Mouse (Mus musculus) liver, embryonic 16.5 days (tissue): ENCODE measurements around the gene Bcl7b. TPM values are rescaled to one million over a fixed set of nuclear protein-coding genes. Genes with fewer than 3 reads are reported as not detected.

Source experiments
- ATAC-seq: fragments of 200-750 bp; cut with Nextera tagmentation; 2 replicates; pipeline ENCODE4 v1.8.0; 2017; ENCODE audit warnings: low read depth, mild to moderate bottlenecking, moderate number of reproducible peaks, moderate library complexity
- H3K27ac ChIP-seq: fragments of 300-500 bp; sonication (generic); 2 replicates; pipeline ENCODE4 v1.5.1; 2014; ENCODE audit warnings: mild to moderate bottlenecking, low read length
- H3K27me3 ChIP-seq: fragments of 300-500 bp; sonication (generic); 2 replicates; pipeline ENCODE4 v1.6.1; 2014; ENCODE audit warnings: low read depth, low read length, mixed read lengths; ENCODE audit not compliant: control insufficient read depth, insufficient read depth
- H3K36me3 ChIP-seq: fragments of 300-500 bp; sonication (generic); 2 replicates; pipeline ENCODE4 v1.6.1; 2014; ENCODE audit warnings: mild to moderate bottlenecking; ENCODE audit not compliant: control insufficient read depth, insufficient read depth
- H3K4me1 ChIP-seq: fragments of 300-500 bp; sonication (generic); 2 replicates; pipeline ENCODE4 v1.6.1; 2014; ENCODE audit warnings: low read depth, low read length, mixed read lengths; ENCODE audit not compliant: control insufficient read depth
- H3K4me2 ChIP-seq: fragments of 300-500 bp; sonication (generic); 2 replicates; pipeline ENCODE4 v1.6.1; 2014; ENCODE audit warnings: low read depth, low read length, mixed read lengths
- H3K4me3 ChIP-seq: fragments of 300-500 bp; sonication (generic); 2 replicates; pipeline ENCODE4 v1.5.1; 2014; ENCODE audit warnings: low read depth, mild to moderate bottlenecking, low read length
- H3K9ac ChIP-seq: fragments of 300-500 bp; sonication (generic); 2 replicates; pipeline ENCODE4 v1.6.1; 2014; ENCODE audit warnings: low read depth, low read length
- H3K9me3 ChIP-seq: fragments of 300-500 bp; sonication (generic); replicated peaks from 2 replicates; pipeline ENCODE4 v1.6.1; 2016; ENCODE audit warnings: low read length; ENCODE audit not compliant: control insufficient read depth
- WGBS: fragments of 180-500 bp; shearing (Covaris S2); extraction: QIAGEN DNeasy Blood & Tissue Kit; methylation state at CpG from one replicate; pipeline ENCODE4 v1.1.7; 2014; ENCODE audit not compliant: insufficient replicate concordance; 5-methylcytosine and 5-hydroxymethylcytosine counted together
- polyA plus RNA-seq: library from polyadenylated mRNA; unstranded; fragments of >200 nt; fragmentation: Nextera tagmentation; extraction: Ambion mirVana; gene quantifications from 2 replicates; pipeline ENCODE4 v1.2.1, GENCODE M21; 2015

Gene Bcl7b
- polyA plus RNA-seq = 24.8 and 25.8 TPM in 2 replicates

DNA sequence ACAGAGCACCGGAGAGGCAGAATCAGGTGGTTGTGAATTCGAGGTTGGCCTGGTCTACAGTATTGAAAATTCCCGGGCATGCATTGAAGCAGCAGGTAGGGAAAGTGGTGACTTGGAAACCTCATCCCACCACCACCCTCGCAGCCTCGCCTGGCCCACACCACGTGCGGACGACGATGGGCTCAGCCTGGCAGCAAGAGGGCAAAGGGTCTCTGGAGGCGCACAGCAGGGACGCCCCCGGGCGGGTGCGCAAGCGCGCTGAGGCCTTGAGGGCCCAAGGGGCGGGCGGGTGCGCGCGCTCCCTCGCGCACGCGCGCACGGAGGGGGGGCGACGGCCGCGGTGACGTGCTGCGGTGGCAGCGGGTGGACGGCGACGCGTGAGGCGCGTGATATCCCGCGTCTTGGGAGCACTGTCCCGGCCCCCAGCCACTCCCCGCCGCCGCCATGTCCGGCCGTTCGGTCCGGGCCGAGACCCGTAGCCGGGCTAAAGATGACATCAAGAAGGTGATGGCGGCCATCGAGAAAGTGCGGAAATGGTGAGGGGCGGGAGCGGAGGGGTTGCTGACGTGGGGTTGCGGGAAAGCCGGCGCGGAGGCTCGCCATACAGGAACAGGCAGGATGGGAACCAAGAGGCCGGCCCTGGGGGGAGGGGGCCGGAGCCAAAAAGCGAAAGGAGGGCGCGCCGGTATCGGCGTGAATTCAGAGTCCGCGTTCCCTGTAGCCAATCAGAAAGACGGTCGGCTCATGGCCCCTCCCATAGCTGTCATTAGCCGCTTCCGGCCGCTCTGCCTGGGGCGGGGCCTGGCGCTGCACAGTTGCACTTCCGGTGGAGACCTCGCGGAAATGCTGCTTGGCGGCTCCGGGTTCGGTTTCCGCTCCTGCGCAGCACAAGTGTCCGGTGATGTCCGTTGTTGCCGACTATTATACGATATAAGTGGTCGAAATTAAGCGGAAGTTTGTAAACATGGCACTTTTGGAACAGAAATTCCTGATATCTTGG lies at the start of gene Bcl7b:
Gene Bcl7b, plus strand, starts transcription at position 221 of the 1,000 bp plus-strand sequence.
- peak; percentile 98 for ATAC-seq
- Histone ChIP-seq H3K4me3 (peak within 1 kb of the TSS; percentile 91), H3K36me3 (peaks cover 11% of the 10 kb centered on the region), H3K9ac (peak within 1 kb of the TSS; percentile 95), H3K4me2 (peak within 1 kb of the TSS; percentile 93), H3K4me1 (peaks cover 21% of the 10 kb centered on the region), H3K9me3 (no peaks in the 10 kb centered on the region), H3K27ac (peak within 1 kb of the TSS; percentile 95), H3K27me3 (no peaks in the 10 kb centered on the region)
- 1% methylated on average over 86 of the region's 95 CpGs for WGBS

GRCm38 (mm10) chr5:135118589-135119081 lies 49.4 kb upstream of the Bcl7b start:
- WGBS = 9% methylated on average over 6 of the region's 6 CpGs
- H3K4me3 ChIP-seq = no peak overlapping the region
- H3K9me3 ChIP-seq = no peaks in the 10 kb centered on the region

DNA sequence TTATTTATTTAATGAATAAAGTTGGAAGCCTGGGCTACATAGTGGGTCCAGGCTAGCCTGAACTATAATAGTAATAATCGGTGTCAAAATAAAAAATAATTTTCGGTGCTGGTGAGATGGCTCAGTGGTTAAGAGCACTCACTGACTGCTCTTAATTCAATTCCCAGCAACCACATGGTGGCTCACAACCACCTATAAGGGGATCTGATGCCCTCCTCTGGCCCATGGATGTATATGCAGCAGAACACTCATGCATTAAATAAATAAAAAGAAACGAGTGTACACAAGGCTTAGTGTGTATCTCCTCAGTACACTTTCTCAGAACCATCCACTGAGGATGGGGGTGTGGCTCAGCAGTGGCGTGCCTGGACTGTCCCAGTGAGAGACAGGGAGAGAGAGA lies 47.3 kb upstream of the Bcl7b start:
- Histone ChIP-seq H3K36me3 (no peaks in the 10 kb centered on the region), H3K27me3 (peaks cover 8% of the 10 kb centered on the region), H3K9me3 (no peaks in the 10 kb centered on the region), H3K27ac (no peak overlapping the region), H3K4me1 (peaks cover 6% of the 10 kb centered on the region), H3K4me3 (no peak overlapping the region), H3K9ac (no peak overlapping the region), H3K4me2 (no peak overlapping the region)
- ATAC-seq = no peak
- 46% methylated on average over 4 of the region's 4 CpGs for WGBS

More at GRCm38 (mm10) chr5:135118589-135119081, 49.4 kb upstream of the Bcl7b start:
- H3K9ac ChIP-seq = no peak overlapping the region
- no peaks in the 10 kb centered on the region for H3K36me3 ChIP-seq
- peak; percentile 74 for ATAC-seq
- H3K4me1 ChIP-seq = peaks cover 6% of the 10 kb centered on the region
- no peak overlapping the region for H3K27ac ChIP-seq
- H3K4me2 ChIP-seq = no peak overlapping the region
- H3K27me3 ChIP-seq = peaks cover 8% of the 10 kb centered on the region

DNA sequence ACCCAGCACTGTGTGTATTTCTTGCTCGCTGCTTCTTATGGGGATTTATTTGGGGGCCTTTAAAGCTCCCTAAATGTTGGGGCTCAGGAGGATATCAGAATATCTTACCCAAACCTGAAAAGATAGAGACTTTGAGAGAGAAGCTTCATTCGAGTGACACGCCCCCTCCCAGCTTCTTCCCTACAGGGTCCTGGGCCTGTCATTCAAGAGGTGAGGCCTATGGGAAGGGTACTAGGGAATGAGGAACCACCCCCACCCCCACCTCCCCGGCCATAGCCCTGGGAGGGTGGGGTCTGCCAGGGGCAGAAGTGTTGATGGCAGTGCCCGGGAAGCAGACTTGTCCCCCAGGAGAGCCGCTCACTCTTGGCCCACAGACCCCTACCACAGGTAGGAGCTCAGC lies 42.0 kb upstream of the Bcl7b start:
- WGBS = 57% methylated on average over 6 of the region's 6 CpGs
- Histone ChIP-seq H3K4me1 (no peaks in the 10 kb centered on the region), H3K4me2 (no peak overlapping the region), H3K9ac (no peak overlapping the region), H3K27me3 (peaks cover 6% of the 10 kb centered on the region), H3K4me3 (no peak overlapping the region), H3K36me3 (no peaks in the 10 kb centered on the region), H3K27ac (no peak overlapping the region), H3K9me3 (no peaks in the 10 kb centered on the region)
- no peak for ATAC-seq

GRCm38 (mm10) chr5:135127669-135128068 lies 40.4 kb upstream of the Bcl7b start:
- Histone ChIP-seq H3K4me1 (no peaks in the 10 kb centered on the region), H3K9ac (no peak overlapping the region), H3K4me2 (no peak overlapping the region), H3K36me3 (no peaks in the 10 kb centered on the region), H3K27ac (no peak overlapping the region), H3K4me3 (no peak overlapping the region), H3K9me3 (no peaks in the 10 kb centered on the region), H3K27me3 (peaks cover 6% of the 10 kb centered on the region)
- 36% methylated on average over 6 of the region's 6 CpGs for WGBS
- no peak for ATAC-seq

- Histone ChIP-seq H3K4me3 (no peak overlapping the region), H3K27me3 (peaks cover 21% of the 10 kb centered on the region), H3K4me1 (peaks cover 8% of the 10 kb centered on the region), H3K4me2 (no peak overlapping the region), H3K27ac (no peak overlapping the region), H3K9ac (no peak overlapping the region), H3K36me3 (no peaks in the 10 kb centered on the region), H3K9me3 (no peaks in the 10 kb centered on the region)
- 70% methylated on average over 4 of the region's 4 CpGs for WGBS
- no peak for ATAC-seq
These were observed 38.3 kb upstream of the Bcl7b start for GRCm38 (mm10) chr5:135129747-135130146.

DNA sequence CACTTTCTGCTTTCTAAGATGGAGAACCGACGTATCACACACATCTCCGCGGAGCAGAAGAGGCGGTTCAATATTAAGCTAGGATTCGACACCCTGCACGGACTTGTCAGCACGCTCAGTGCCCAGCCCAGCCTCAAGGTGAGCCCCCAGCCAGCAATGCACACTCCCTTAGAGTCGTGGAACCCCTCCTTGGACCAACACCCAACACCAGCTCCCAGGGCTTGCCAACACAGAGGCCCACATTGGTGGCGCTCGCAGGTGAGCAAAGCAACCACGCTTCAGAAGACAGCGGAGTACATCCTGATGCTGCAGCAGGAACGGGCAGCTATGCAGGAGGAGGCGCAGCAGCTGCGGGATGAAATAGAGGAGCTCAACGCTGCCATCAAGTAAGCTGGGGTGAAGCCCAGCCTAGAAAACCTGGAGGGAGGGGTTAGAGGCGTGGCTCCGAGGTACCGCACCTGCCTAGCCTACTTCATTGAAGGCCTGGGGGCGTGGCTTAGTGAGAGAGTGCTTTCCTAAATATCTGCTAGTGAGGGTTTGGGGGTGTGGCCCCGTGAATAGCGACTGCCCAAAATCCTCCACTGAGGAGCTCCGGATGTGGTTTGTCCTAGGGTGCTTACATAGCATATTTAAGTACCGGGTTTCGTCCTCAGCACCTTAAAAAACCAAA lies 34.2 kb upstream of the Bcl7b start:
- H3K36me3 ChIP-seq = no peaks in the 10 kb centered on the region
- H3K4me2 ChIP-seq = peak overlapping the region; percentile 53
- peak overlapping the region; percentile 26; the same call in 1 of the 2 replicates for H3K4me3 ChIP-seq
- ATAC-seq = peak; percentile 59
- no peaks in the 10 kb centered on the region for H3K9me3 ChIP-seq
- WGBS = 9% methylated on average over 26 of the region's 26 CpGs
- no peak overlapping the region for H3K27ac ChIP-seq
- no peak overlapping the region for H3K9ac ChIP-seq
- peaks cover 8% of the 10 kb centered on the region for H3K4me1 ChIP-seq
- H3K27me3 ChIP-seq = peaks cover 21% of the 10 kb centered on the region

DNA sequence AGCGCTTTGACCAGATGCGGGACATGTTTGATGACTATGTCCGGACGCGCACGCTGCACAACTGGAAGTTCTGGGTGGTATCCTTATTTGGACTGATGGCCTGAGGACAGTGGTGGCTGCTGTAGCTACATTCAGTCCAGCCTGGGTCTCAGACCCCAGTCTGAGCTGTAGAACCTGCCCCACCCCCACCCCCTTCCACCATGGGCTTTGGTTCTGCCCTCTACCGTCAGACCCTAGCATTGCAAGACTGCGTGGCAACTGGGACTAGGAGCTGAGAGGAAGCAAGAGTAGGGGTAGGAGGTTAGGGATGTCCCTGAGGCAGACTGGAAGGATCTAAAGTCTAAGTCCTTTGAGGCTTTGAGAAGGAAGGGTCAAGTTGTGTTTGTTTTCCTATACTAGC lies 33.5 kb upstream of the Bcl7b start:
- peak overlapping the region; percentile 26; the same call in 1 of the 2 replicates for H3K4me3 ChIP-seq
- peak overlapping the region; percentile 53 for H3K4me2 ChIP-seq
- H3K9ac ChIP-seq = no peak overlapping the region
- ATAC-seq = no peak
- H3K27me3 ChIP-seq = peaks cover 21% of the 10 kb centered on the region
- H3K4me1 ChIP-seq = peaks cover 8% of the 10 kb centered on the region
- H3K9me3 ChIP-seq = no peaks in the 10 kb centered on the region
- H3K36me3 ChIP-seq = no peaks in the 10 kb centered on the region
- H3K27ac ChIP-seq = no peak overlapping the region
- 13% methylated on average over 8 of the region's 8 CpGs for WGBS
